Mouse (Mus musculus) gastrocnemius, postnatal 4 days (tissue): Measurements from ENCODE around the gene Uba5. TPM values are rescaled to one million over a fixed set of nuclear protein-coding genes. Genes with fewer than 3 reads are reported as not detected.

Source experiments
- DNase-seq, 2 experiments: peaks; one replicate each; pipeline ENCODE4 v3.0.0; 2021 to 2022; ENCODE audit warnings: low spot score in 2 of 2, mixed read lengths in 2 of 2
- total RNA-seq, 2 experiments: library from RNA; stranded (reverse); gene quantifications; 2 replicates each; pipeline ENCODE4 v1.2.3; 2021

The Uba5 gene
- total RNA-seq, 2 experiments from 2014 or later, result 28.7 to 30.6 TPM

- DNase-seq, result no peak
These were observed 1.6 kb upstream of the Uba5 start for GRCm38 (mm10) chr9:104064571-104064970.

DNA sequence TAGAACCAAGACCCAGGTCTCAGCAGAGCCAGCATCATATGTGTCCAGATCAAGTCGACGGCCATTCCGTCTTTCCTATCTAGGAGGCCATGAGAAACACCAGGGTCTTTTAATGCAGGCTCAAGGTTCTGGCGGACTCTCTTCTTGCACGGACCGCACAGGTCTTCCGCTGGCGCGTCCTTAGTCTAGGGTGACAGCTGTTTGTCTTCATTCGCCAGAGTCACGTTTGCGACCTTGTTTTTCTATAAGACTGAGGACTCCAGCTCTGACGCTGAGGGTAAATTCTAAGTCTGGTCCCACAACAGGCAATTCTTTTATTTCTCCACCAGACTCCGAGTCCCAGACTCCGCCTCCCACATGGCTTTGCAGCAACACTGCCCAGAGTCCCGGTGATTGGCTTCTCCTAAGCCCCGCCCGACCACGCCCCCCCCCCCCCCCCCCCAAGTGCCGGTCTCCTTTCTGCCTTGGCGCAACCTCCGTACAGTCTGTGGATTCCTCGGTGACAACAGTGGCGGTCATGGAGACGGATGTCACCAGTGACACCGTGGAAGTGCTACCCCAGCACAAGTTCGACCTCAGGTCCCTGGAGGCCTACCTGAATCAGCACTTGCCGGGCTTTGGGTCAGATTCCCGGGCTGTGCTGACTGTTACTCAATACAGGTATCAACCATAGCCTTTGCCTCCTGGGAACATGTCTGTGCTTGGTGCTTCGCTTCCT is 469 bp upstream of the Uba5 start, which contains the start of gene Acad11:
TSS of gene Acad11 (plus strand) at position 134 of the 718 bp plus-strand sequence.
- DNase-seq, result peak; percentile 40 to 84

- no peak for DNase-seq
These were observed 11.9 kb downstream of the Uba5 start for GRCm38 (mm10) chr9:104051028-104051427.

DNA sequence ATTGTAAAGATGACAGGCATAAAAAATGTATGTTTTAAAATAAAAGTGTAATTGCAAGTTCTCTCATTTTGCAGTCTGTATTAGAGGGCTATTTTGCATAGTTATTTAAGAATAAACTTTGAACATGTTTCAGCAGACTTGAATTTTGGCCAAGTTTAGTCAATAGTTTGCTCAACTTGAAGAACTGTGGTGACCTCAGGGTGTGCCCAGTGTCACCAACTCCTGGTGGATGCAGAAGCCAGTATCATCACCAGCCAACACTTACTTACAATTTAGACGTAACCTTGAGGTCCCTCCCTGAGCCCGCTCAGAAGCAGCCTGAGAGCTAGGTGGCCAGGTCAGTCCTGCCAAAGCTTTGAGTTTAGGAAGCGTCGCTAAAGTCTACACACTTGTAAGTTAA is 19.3 kb downstream of the Uba5 start:
- DNase-seq, result no peak

- DNase-seq, result no peak
These were observed 22.6 kb downstream of the Uba5 start, which contains the start of gene Gm28305 for GRCm38 (mm10) chr9:104040362-104040761. Gm28305 (plus strand) TSS chr9:104040662.

- no peak for DNase-seq
These were observed 23.2 kb downstream of the Uba5 start for GRCm38 (mm10) chr9:104039742-104040141.

GRCm38 (mm10) chr9:104039031-104039695 is 23.8 kb downstream of the Uba5 start:
- no peak for DNase-seq

DNA sequence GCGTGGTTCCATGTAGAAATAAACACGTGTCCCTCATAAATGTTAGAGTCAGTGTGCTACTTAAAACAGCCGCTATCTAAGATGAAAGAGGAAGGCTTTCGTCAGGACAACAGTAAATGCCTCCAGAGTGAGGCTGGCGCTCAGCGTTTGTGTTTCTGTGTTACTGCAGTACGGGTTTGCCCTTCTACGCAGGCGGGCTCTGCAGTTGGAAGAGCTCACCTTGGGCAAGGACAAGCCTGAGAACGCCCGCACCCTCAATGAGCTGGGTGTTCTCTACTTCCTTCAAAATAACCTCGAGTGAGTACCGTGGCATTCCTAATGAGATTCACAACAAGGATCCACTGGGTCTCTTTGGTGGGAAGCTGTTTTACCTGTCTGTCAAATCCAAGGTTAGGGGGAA is 24.7 kb downstream of the Uba5 start:
- DNase-seq, result no peak

- DNase-seq, result peak; percentile 47 to 71
These were observed 27.5 kb downstream of the Uba5 start for GRCm38 (mm10) chr9:104035261-104036015.

- DNase-seq, result no peak
These were observed 28.2 kb downstream of the Uba5 start for GRCm38 (mm10) chr9:104034718-104035117.

GRCm38 (mm10) chr9:104034231-104034630 is 28.7 kb downstream of the Uba5 start:
- no peak for DNase-seq

GRCm38 (mm10) chr9:104029861-104030260 is 33.1 kb downstream of the Uba5 start:
- DNase-seq, result no peak

DNA sequence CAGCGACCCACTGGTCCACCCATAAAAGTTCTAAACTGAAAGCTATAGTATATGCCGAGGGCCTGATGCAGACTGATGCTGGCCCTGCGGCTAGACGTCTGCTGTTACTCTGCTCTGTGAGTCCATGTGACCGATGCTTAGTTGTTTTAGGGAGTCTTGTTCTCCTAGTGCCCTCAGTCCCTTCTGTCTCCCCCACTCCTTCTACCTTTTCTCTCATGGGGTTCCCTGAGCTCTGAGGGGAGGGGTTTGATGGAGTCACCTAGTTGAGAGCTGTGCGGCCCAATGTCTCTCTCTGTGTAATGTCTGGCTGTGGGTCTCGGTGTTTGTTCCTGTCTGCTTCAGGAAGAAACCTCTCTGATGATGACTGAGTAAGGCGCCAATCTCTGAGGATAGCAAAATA is 35.7 kb downstream of the Uba5 start:
- DNase-seq, result no peak

- DNase-seq, result no peak
These were observed 41.9 kb downstream of the Uba5 start for GRCm38 (mm10) chr9:104021026-104021425.

GRCm38 (mm10) chr9:104014526-104014925 is 48.4 kb downstream of the Uba5 start:
- no peak for DNase-seq

DNA sequence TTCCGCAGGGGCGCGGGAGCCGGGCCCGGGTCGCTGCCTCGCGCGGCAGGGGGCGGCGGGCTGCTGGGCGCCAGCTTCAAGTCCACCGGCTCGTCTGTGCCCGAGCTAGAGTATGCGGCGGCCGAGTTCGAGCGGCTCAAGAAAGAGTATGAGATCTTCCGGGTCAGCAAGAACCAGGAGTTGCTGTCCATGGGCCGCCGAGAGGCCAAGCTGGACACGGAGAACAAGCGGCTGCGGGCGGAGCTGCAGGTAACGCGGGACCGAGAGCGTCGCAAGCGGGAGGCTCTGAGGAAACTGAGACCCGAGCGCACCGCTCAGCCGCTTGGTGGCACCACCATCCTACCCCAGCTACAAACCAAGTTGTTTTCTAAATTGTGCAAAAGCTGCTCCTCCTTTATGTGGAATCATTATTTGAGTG is 60.0 kb downstream of the Uba5 start:
- no peak for DNase-seq

GRCm38 (mm10) chr9:104001921-104002859 is 60.7 kb downstream of the Uba5 start, which contains the start of gene Nphp3:
Nphp3 (plus strand) TSS chr9:104002544.
- DNase-seq, result peak; percentile 96 to 99

DNA sequence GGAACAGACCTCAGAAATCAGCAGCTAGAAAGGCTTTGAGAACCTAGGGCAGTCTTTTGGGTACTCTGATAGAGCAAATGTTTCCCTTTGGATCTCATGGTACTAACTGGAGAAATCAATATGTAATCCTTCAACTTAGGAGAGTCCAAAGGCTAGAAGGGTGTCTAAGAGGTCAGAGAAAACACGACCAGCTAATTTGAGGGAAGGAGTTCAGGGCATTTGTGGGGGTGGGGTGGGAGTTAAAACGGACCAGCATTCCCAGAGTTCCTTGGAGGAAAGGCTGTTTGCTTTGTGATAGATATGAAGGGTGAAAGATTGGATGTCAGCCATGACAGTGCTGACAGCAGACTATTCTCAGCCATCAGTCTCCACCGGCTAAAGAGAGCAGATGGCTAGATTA is 62.3 kb downstream of the Uba5 start:
- no peak for DNase-seq
